Mouse (Mus musculus) intestine, embryonic 15.5 days (tissue): ENCODE measurements at regions not wholly inside any gene's neighbourhood (a gene's known extent, or its start where the extent isn't known, plus 50 kb on each side); places are given as distances from the start of the nearest gene placed in this dataset.
A peak's percentile ranks its signal among the peaks of the same experiment; 100 is the strongest.
"Not testable (repeated sequence)": the region's sequence is repeated elsewhere in the genome, so short reads cannot be mapped to it uniquely, and the experiment has no call there.

Experiments used
- ATAC-seq: fragments of 200-750 bp; cut with Nextera tagmentation; 2 replicates; pipeline ENCODE4 v1.8.0; 2017; ENCODE audit warnings: moderate TSS enrichment, moderate library complexity
- H3K27ac ChIP-seq: fragments of 300-500 bp; sonication (generic); 2 replicates; pipeline ENCODE4 v1.5.1; 2015; ENCODE audit warnings: mild to moderate bottlenecking, inconsistent platforms
- H3K27me3 ChIP-seq: fragments of 300-500 bp; sonication (generic); replicated peaks from 2 replicates; pipeline ENCODE4 v1.6.1; 2015; ENCODE audit warnings: inconsistent platforms
- H3K36me3 ChIP-seq: fragments of 300-500 bp; sonication (generic); 2 replicates; pipeline ENCODE4 v1.6.1; 2015; ENCODE audit warnings: inconsistent platforms
- H3K4me1 ChIP-seq: fragments of 300-500 bp; sonication (generic); replicated peaks from 2 replicates; pipeline ENCODE4 v1.6.1; 2015; ENCODE audit warnings: inconsistent platforms
- H3K4me2 ChIP-seq: fragments of 300-500 bp; sonication (generic); replicated peaks from 2 replicates; pipeline ENCODE4 v1.6.1; 2015; ENCODE audit warnings: mild to moderate bottlenecking, inconsistent platforms
- H3K4me3 ChIP-seq: fragments of 300-500 bp; sonication (generic); replicated peaks from 2 replicates; pipeline ENCODE4 v1.5.1; 2015; ENCODE audit warnings: inconsistent platforms
- H3K9ac ChIP-seq: fragments of 300-500 bp; sonication (generic); 2 replicates; pipeline ENCODE4 v1.6.1; 2015; ENCODE audit warnings: inconsistent platforms
- H3K9me3 ChIP-seq: fragments of 300-500 bp; sonication (generic); 2 replicates; pipeline ENCODE4 v1.6.1; 2016; ENCODE audit warnings: inconsistent platforms
- WGBS: fragments of 180-500 bp; shearing (Covaris S2); methylation state at CpG from one replicate; pipeline ENCODE4 v1.1.7; 2015; 5-methylcytosine and 5-hydroxymethylcytosine counted together

DNA sequence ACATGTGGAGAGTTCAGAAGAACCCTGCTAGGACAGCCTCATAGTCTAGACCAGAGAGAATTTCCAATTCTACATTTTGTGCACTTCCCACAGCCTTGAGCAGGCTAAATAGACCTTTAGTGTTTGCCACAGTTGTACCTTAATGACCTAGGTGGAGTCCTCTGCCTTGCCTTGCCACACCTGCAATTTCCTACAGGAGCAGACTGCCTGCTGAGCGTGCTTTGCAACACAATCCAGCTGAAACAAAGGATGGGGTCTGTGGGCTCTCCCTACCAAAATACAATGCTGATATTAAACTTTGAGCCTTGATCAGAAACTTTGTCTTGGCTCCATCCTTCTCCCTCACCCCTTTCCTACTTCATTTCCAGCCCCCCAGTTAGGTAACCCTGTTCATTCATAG is 326.0 kb upstream of the Snx7 start:
- Histone ChIP-seq H3K9ac (no peak overlapping the region), H3K4me1 (no peaks in the 10 kb centered on the region), H3K27me3 (no peaks in the 10 kb centered on the region), H3K27ac (no peak overlapping the region), H3K36me3 (no peaks in the 10 kb centered on the region), H3K4me2 (no peak overlapping the region), H3K4me3 (no peak overlapping the region), H3K9me3 (no peaks in the 10 kb centered on the region)
- ATAC-seq = no peak
- WGBS = 45% methylated on average over 1 of the region's 1 CpGs

DNA sequence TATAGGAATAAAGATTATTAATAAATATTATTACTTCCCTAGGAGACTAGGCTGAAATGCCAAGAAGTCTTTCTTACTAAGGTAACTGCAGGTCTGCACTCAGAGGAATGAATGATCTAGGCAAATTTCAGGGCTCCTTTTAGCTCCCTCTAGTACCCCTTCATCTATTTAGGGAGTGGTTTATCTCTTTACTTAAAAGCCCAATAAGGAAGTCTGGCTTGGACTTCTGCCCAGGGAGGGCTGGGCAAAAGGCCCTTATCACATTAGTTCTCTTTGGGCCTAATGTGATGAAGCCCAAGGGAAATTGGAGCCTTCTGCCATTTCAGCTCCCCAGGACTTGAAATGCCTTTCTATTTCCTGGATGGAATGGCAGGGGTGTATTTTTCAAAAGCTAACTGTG is 320.6 kb upstream of the Snx7 start:
- no peak overlapping the region for H3K27ac ChIP-seq
- ATAC-seq = peak; percentile 56; the same call in 1 of the 2 replicates
- H3K9me3 ChIP-seq = no peaks in the 10 kb centered on the region
- no peak overlapping the region for H3K4me2 ChIP-seq
- H3K36me3 ChIP-seq = no peaks in the 10 kb centered on the region
- no peaks in the 10 kb centered on the region for H3K4me1 ChIP-seq
- H3K4me3 ChIP-seq = no peak overlapping the region
- no peaks in the 10 kb centered on the region for H3K27me3 ChIP-seq
- H3K9ac ChIP-seq = no peak overlapping the region

DNA sequence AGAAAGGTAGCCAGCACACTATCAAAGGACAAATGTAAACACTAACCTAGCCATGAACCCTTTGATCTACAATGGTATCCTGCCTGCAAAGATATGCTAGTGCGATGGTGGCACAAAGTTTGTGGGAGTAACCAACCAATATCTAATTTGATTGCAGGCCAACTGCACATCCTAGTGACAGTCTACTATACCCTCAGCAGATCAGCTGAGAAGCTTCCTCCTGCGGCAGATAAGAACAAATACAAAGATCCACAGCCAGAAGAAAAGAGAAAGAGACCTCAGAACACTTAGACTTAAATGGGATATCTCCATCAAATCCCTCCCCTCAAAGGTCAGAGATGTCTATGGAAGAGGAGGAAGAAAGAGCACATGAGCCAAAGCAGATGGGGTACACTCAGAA is 308.7 kb upstream of the Snx7 start:
- H3K4me1 ChIP-seq = no peaks in the 10 kb centered on the region
- no peaks in the 10 kb centered on the region for H3K36me3 ChIP-seq
- H3K27me3 ChIP-seq = no peaks in the 10 kb centered on the region
- no peak overlapping the region for H3K27ac ChIP-seq
- H3K4me3 ChIP-seq = no peak overlapping the region
- WGBS = 89% methylated on average over 2 of the region's 2 CpGs
- no peak overlapping the region for H3K4me2 ChIP-seq
- no peaks in the 10 kb centered on the region for H3K9me3 ChIP-seq
- no peak for ATAC-seq
- no peak overlapping the region for H3K9ac ChIP-seq

DNA sequence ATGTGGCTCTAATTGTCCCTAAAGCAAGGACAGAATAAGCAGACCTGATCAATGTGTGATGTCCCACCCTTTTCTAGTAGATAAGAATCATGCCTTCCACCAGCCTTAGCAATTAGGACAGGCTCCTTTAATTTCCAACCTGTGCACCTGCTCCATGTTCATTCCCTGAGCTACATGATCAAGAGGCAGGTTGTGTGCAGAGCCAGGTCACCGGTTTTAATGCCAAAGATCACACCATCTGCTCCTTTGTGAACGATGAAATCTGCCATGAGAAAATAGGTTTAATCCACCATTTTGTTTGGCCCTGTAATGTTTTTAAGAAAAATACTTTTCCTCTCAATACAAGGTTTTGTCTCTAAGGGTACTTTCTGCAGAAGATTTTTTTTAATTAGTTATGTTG is 294.2 kb upstream of the Snx7 start:
- Histone ChIP-seq H3K27me3 (no peaks in the 10 kb centered on the region), H3K4me1 (no peaks in the 10 kb centered on the region), H3K36me3 (no peaks in the 10 kb centered on the region), H3K27ac (no peak overlapping the region), H3K9me3 (no peaks in the 10 kb centered on the region), H3K4me3 (no peak overlapping the region), H3K9ac (no peak overlapping the region), H3K4me2 (no peak overlapping the region)
- no peak for ATAC-seq
- 87% methylated on average over 2 of the region's 2 CpGs for WGBS

DNA sequence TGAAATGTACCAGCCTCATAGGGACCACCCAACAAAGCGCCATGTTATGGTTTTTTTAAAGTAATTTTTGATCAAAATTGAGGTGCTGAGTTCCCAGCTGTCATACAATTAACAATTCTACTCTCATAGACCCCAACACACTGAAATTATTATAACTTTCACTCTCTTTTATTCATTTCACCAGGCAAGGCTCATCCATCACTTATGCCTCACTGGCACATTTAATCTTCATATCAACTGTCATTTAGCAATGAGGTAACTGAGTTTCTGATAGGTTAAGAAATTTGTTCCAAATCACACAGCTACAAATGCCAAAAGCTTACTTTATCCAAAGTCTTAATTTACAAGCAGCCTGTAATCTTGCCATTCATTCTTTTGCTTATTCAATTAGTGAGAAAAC is 276.1 kb upstream of the Snx7 start:
- Histone ChIP-seq H3K27me3 (no peaks in the 10 kb centered on the region), H3K4me1 (no peaks in the 10 kb centered on the region), H3K36me3 (no peaks in the 10 kb centered on the region), H3K9ac (no peak overlapping the region), H3K27ac (no peak overlapping the region), H3K4me2 (no peak overlapping the region), H3K4me3 (no peak overlapping the region), H3K9me3 (no peaks in the 10 kb centered on the region)
- WGBS = 86% methylated on average over 1 of the region's 1 CpGs
- ATAC-seq = no peak

DNA sequence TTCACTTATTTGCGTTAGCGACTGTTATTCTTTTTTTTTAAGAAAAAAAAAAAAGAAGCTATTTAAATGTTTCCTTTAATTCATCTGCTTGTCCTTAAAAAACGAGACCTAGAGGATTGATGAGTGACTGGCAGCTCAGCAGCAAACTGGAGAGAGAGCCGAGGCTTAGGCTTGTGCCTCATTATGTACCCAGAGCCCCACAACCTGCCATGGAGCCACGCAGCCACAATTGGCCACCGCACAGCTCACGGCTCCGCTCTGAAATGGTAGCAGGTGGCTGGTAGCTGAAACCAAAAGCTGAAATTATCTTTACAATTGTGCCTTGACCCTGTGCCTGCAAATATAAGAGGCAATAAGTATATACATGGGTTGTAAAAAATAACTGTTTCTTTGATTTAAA is 273.0 kb upstream of the Snx7 start:
- ATAC-seq = no peak
- H3K4me3 ChIP-seq = no peak overlapping the region
- 86% methylated on average over 8 of the region's 8 CpGs for WGBS
- no peaks in the 10 kb centered on the region for H3K9me3 ChIP-seq
- no peaks in the 10 kb centered on the region for H3K27me3 ChIP-seq
- H3K9ac ChIP-seq = no peak overlapping the region
- no peaks in the 10 kb centered on the region for H3K4me1 ChIP-seq
- H3K4me2 ChIP-seq = no peak overlapping the region
- no peaks in the 10 kb centered on the region for H3K36me3 ChIP-seq
- no peak overlapping the region for H3K27ac ChIP-seq

DNA sequence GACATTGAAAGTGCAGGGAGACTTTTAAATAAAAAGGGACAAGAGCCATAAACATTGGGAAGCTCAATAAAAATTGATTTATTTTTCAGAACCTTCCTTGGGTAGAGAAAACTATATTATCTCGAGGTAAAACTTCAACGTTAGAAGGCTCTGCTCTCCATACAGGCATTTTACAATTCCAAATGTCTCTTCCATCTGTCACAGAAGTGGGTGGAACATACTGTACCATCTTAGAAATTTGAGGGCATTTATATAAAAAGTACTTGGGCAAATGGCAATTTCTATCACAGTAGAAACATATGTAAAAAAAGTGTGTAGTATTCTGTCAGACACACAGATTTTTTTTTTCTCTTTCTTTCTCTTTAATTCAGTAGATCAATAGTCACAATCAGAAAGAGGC is 271.4 kb upstream of the Snx7 start:
- Histone ChIP-seq H3K9me3 (no peaks in the 10 kb centered on the region), H3K27ac (no peak overlapping the region), H3K9ac (no peak overlapping the region), H3K4me3 (no peak overlapping the region), H3K4me2 (no peak overlapping the region), H3K27me3 (no peaks in the 10 kb centered on the region), H3K36me3 (no peaks in the 10 kb centered on the region), H3K4me1 (no peaks in the 10 kb centered on the region)
- WGBS = 51% methylated on average over 2 of the region's 2 CpGs
- ATAC-seq = no peak

DNA sequence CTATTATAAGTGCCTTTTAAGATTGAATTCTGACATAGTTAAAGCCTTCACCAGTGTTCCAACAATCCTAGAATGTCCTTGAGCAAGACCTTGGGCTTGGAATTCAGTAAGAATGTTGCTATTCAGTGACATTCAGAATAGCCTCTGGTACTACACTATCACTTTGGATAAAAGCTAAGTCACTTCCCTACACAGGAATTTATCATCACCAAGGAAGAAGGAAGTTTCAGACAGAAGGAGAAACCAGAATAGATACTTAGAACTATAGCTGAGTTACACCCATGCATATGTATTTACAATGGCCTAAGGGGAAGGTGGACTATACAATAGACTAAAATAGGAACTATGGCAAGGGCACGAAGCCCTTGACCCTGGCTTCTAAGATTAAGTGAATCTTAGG is 259.6 kb upstream of the Snx7 start:
- not testable (repeated sequence) for H3K9me3 ChIP-seq, H3K4me3 ChIP-seq, H3K4me2 ChIP-seq, H3K36me3 ChIP-seq, H3K9ac ChIP-seq, H3K4me1 ChIP-seq, ATAC-seq, H3K27ac ChIP-seq, H3K27me3 ChIP-seq
- WGBS = 79% methylated on average over 1 of the region's 1 CpGs

DNA sequence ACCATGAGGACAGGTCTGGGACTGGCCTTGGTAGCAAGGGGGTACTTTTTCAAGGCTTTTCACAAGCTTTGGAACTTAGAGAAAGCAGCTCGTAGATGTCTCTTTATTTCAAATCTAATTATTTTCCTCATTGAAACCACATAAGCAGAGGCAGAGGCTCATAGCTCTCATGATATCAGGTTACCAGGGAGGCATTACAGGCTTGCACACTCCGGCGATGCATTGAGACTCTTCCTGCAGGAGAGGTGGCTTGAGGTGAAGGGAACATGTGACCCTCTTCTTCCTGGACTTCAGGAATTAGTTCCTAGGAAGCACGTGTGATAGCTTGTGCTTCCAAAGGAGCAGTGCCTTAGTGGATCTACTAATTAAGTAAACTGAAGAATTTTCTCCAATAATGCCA is 233.9 kb upstream of the Snx7 start:
- ATAC-seq = no peak
- Histone ChIP-seq H3K36me3 (no peaks in the 10 kb centered on the region), H3K9me3 (no peaks in the 10 kb centered on the region), H3K4me3 (no peak overlapping the region), H3K9ac (no peak overlapping the region), H3K4me2 (no peak overlapping the region), H3K27me3 (no peaks in the 10 kb centered on the region), H3K4me1 (no peaks in the 10 kb centered on the region), H3K27ac (no peak overlapping the region)
- WGBS = 77% methylated on average over 4 of the region's 4 CpGs

DNA sequence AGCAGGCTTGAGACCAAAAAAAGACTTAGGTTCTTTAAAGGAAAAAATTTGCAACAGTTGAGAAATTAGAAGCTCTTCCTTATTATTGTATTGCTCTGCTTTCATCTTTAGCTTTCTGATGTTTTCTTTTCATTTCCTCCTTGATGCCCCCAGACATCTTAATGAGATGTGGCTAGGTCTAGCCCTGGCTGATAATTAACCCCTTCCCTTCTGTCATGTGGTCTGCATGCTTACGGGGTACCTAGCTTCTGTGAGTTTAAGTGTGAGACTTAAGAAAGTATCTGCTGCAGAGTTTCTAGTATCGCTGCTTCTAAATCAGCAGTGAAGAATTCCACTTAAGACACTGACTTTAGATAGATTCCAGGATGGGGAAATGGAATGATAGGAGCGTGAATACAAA is 215.8 kb upstream of the Snx7 start:
- WGBS = 83% methylated on average over 3 of the region's 3 CpGs
- ATAC-seq = no peak
- no peaks in the 10 kb centered on the region for H3K4me1 ChIP-seq
- H3K36me3 ChIP-seq = no peaks in the 10 kb centered on the region
- no peaks in the 10 kb centered on the region for H3K9me3 ChIP-seq
- no peak overlapping the region for H3K4me2 ChIP-seq
- H3K27ac ChIP-seq = no peak overlapping the region
- no peak overlapping the region for H3K9ac ChIP-seq
- H3K4me3 ChIP-seq = no peak overlapping the region
- H3K27me3 ChIP-seq = no peaks in the 10 kb centered on the region

DNA sequence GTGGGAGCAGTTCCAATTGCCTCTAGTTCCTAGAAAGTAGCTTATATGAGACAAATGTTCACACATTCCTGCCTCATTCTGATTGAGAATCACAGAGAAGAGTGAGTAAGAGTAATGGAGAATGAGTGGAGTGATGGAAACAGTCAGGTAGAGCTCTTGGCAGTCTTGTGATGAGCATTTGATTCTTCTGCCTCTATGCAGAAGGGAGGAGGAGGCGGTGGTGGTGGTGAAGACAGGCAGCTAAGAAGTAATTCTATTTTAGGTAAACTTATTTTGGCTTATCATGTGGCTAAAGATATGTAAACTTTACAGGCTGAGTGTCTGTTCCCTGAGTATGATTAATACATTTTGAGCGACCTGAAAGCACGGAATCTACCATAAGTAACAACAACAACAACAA is 203.6 kb upstream of the Snx7 start:
- H3K36me3 ChIP-seq = no peaks in the 10 kb centered on the region
- no peak overlapping the region for H3K4me2 ChIP-seq
- H3K9me3 ChIP-seq = no peaks in the 10 kb centered on the region
- H3K4me3 ChIP-seq = no peak overlapping the region
- H3K27me3 ChIP-seq = no peaks in the 10 kb centered on the region
- no peak for ATAC-seq
- H3K27ac ChIP-seq = no peak overlapping the region
- 82% methylated on average over 3 of the region's 3 CpGs for WGBS
- no peaks in the 10 kb centered on the region for H3K4me1 ChIP-seq
- H3K9ac ChIP-seq = no peak overlapping the region

DNA sequence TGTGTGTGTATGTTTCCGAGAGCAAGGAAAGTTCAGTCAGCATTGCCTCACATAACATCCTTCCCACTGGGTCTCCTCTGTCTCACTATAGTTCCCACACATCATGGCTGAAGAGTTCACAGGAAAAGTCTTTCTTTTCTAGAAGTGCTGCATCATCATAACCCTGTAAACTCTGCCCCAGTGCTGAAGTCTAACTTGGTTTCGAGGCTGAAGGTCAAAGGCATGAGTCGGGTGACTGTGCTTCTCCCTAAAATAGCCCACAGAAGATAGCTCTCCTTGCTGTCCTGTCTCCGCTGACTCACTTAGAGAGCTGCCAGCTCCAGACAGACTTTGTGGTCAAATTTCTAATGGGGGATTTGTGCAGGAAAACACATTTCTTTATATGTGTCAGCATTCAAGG is 201.4 kb upstream of the Snx7 start:
- Histone ChIP-seq H3K36me3 (no peaks in the 10 kb centered on the region), H3K4me2 (no peak overlapping the region), H3K27me3 (no peaks in the 10 kb centered on the region), H3K9me3 (no peaks in the 10 kb centered on the region), H3K4me3 (no peak overlapping the region), H3K9ac (no peak overlapping the region), H3K27ac (no peak overlapping the region), H3K4me1 (no peaks in the 10 kb centered on the region)
- WGBS = 66% methylated on average over 4 of the region's 4 CpGs
- ATAC-seq = no peak

DNA sequence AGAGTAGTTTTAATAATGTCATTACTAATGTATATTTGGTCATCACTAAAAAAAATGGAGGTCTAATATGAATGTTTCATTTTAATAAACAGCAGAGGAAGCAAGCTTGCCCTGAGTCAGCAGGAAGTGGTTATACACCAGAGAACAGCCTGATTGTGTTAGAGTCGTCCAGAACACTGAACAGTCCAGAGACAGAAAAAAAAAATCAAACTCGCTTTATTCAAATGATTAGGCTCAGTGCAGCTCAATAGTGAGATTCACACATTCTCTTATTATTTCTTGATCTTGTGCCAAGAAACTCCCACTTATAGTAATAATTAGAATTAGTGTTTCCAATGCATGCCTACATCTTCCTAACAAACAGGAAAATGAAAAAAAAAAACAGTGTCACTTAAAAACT is 194.9 kb upstream of the Snx7 start:
- 34% methylated on average over 2 of the region's 2 CpGs for WGBS
- no peaks in the 10 kb centered on the region for H3K27me3 ChIP-seq
- no peak overlapping the region for H3K27ac ChIP-seq
- H3K36me3 ChIP-seq = no peaks in the 10 kb centered on the region
- no peak for ATAC-seq
- no peaks in the 10 kb centered on the region for H3K4me1 ChIP-seq
- no peak overlapping the region for H3K4me3 ChIP-seq
- no peaks in the 10 kb centered on the region for H3K9me3 ChIP-seq
- no peak overlapping the region for H3K9ac ChIP-seq
- no peak overlapping the region for H3K4me2 ChIP-seq

DNA sequence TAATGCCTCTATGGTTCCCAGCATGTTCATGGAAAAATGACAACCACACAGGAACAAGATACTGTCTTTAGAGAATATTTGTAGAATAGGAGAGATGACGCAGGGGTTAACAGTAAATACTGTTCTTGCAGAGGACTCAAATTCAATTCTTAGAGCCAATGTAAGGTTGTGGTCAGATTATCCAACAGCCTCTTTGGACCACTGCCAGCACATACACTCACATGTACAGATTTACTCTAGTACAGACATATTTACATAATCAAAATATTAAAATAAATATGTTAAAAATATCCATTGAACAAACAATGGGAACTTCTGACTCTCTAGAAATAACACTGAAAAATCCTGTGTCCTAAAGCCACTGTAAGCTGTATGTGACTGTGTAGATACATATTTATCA is 193.8 kb upstream of the Snx7 start:
- Histone ChIP-seq H3K4me2 (no peak overlapping the region), H3K9me3 (no peaks in the 10 kb centered on the region), H3K4me1 (no peaks in the 10 kb centered on the region), H3K9ac (no peak overlapping the region), H3K4me3 (no peak overlapping the region), H3K27ac (no peak overlapping the region), H3K27me3 (no peaks in the 10 kb centered on the region), H3K36me3 (no peaks in the 10 kb centered on the region)
- ATAC-seq = no peak
- 83% methylated on average over 1 of the region's 1 CpGs for whole genome bisulfite sequencing
